Mouse (Mus musculus): ENCODE results near the gene Mrpl4.
"Not testable (repeated sequence)": the region's sequence is repeated elsewhere in the genome, so short reads cannot be mapped to it uniquely, and the experiment has no call there.

Mrpl4 gene

DNA sequence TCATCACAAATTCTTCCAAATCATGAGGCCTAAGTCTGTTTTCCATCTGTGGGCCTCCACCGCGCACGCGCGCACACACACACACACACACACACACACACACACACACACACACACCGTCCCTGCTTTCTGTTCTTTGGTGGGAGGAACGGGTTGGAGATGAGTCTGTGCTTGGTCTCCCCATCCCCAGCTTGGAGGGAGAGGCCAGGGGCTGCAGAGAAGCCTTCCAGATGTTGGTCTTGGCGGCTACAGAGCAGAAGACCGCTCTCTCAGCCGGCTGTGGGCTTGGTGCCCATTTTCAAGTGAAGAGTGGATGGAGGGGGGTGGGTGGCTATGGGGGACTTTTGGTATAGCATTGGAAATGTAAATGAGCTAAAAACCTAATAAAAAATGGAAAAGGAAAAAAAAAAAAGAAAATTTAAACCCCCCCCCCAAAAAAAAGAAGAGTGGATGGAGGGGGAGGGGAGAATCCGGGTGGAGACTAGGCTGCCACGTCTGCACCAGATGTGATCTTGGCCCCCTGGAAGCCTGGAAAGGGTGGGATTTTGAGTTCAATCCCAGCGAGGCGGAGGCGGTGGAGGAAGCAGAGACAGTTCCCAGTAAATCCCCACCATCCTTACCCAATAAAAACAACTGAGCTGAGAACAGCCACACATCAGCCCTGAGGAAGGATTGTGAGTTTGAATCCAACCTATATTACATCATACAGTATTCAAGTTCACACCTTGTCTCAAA, 15.4 kb upstream of the Mrpl4 start:
- DNase-seq: no peak

DNA sequence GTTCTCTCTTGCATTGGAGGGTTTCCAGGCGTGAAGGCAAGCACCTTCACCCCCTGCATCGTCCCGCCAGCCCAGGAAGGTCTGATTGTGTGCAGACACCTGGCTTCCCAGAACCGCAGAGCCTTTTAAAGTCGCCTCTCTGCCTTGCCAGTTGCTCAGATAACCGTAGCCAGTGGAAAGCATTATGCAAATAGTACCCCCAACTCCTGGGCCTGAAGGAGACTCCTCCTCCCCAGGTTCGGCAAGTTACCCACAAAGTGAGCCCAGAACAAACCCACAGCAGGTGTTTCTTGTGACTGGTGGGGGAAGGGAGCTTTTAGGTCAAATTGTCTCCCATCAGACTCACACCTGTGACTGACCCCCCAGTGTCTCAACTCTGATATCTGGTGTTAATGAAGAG, 14.6 kb upstream of the Mrpl4 start:
- DNase-seq: no peak

GRCm38 (mm10) chr9:20990861-20991260, 11.7 kb upstream of the Mrpl4 start:
- no peak for DNase-seq

- DNase-seq: no peak
Measured at GRCm38 (mm10) chr9:20991587-20991986, 11.0 kb upstream of the Mrpl4 start.

GRCm38 (mm10) chr9:20993165-20993898, 9.2 kb upstream of the Mrpl4 start:
- no peak for DNase-seq

GRCm38 (mm10) chr9:20995069-20995468, 7.5 kb upstream of the Mrpl4 start:
- DNase-seq: no peak

DNA sequence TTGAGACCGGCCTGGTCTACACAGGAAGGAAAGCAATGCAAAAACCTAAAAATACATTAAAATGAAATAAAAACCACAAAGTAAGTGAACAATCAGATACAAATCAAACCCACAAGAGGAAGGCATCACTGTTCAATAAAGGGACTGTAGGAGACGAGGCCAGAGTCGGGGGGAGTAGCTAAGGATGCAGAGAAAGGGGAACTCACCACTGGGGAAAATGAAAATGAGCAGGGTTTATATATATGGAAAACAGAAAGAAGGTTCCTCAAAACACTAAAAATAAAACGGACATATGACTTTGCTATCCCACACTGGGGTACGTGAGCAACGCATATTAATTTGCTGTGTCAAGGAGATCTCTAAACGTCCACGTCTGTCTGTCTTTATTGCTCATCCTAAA, 5.5 kb upstream of the Mrpl4 start:
- no peak for DNase-seq

- DNase-seq: not testable (repeated sequence)
Measured at GRCm38 (mm10) chr9:20998337-20998736, 4.2 kb upstream of the Mrpl4 start.

DNA sequence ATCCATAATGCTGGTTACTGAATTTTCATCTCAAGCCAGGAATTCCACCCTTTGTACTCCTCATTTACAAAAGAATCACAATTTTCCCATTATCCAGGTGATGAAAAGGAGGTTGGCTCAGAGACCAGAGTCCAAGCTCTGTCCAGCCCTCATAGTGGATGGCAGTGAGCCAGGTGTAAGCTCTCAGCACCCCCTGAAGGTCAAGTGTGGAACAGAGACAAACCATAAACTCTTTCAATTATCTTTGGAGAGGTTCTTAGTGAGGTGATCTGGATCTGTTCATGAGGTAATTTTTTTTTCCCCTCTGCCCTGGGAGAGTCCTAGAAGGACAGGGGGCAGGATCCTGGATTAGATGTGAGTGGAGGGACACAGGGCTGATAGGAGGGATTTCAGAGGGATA, 1.7 kb upstream of the Mrpl4 start:
- no peak for DNase-seq

DNA sequence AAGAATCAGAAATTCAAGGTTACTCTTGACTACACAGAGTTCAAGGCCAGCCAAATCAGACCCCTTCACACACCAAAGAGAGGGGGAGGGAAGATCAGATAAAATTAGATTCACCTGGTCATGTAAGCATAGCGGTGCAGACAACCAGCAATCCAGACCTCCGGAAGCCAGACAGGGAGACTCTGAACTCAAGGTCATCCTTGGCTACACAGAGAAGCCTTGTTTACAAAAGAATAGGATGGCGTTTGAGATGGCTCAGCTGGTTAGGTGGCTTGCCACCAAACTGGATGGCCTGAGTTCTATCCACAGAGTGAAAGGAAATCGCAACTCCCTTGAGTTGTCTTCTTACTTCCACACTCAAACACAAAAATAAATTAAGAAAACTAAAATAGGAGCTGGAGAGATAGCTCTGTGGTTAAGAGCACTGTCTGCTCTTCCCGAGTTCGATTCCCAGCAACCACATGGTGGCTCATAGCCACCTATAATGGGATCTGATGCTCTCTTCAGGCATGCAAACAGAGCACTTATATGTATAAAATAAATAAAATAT, 812 bp upstream of the Mrpl4 start:
- no peak for DNase-seq

- no peak for DNase-seq
Measured at GRCm38 (mm10) chr9:21002270-21002626, 290 bp upstream of the Mrpl4 start.

- DNase-seq: no peak
Measured at GRCm38 (mm10) chr9:21007313-21007952, 4.9 kb downstream of the Mrpl4 start.

DNA sequence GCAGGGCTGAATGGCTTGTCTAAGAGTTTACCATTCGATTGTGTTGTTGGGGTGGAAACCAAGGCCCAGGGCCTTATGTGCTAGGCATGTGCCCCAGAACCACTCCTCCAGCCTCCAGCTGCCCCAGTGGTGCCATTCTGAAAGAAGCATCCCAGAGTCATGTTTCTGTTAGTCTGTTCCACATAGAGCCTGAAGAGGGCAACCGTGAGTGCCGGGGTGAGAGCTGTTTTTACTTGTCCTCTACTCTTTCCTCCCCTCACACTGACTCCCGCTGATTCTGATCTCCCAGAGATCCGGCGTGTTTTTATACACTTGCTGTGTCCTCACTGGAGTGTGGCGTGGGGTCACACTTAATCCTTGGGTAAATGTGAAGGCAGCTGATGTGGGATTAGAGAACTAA, 5.5 kb downstream of the Mrpl4 start:
- no peak for DNase-seq

GRCm38 (mm10) chr9:21010362-21010761, 7.8 kb downstream of the Mrpl4 start:
- no peak for DNase-seq

- not testable (repeated sequence) for DNase-seq
Measured at GRCm38 (mm10) chr9:21010939-21011541, 8.5 kb downstream of the Mrpl4 start.

- DNase-seq: no peak
Measured at GRCm38 (mm10) chr9:21011846-21012312, 9.3 kb downstream of the Mrpl4 start.

DNA sequence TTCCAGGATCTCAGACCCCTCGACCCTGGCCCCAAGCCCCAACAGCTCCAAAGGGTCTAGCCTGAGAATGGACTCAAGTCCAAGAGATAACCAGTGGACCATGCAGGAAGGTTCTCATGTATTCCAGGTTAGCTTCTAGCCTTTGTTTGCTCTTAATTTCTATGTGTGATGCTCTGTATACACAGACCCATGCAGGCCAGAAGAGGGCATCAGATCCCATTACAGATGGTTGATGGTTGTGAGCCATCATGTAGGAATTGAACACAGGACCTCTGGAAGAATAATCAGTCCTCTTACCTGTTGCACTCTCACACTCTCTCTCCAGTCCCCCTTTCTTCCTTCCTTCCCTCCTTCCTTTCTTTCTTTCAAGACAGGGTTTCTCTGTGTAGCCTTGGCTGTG, 9.8 kb downstream of the Mrpl4 start:
- DNase-seq: no peak

- DNase-seq: no peak
Measured at GRCm38 (mm10) chr9:21014691-21015570, 12.4 kb downstream of the Mrpl4 start.

DNA sequence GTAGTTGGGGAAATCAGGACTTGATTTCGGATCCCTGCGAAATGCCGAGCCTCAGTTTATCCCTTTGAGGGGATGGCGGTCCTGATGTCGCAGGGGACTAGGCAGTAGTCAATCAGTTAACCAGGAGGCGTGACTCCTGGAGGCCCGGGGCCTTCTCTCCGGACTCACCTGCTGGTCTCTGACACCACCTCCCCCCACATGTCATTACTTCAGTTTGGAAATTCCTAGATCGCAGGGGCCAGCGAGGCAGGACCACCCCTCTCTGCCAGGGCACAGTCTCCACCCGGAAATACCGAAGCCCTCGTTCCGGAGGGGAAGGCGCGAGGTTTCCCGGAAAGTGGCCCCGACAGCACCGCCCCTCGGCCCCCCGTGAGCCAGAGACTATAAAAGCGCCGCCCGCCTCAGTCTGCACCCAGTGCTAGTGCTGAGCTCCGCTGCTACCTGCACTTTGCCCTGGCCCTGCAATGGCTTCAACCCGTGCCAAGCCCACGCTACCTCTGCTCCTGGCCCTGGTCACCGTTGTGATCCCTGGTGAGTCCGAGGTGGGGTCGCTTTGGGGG, 13.1 kb downstream of the Mrpl4 start, which contains the start of gene Icam1:
Icam1 (plus strand) TSS at position 415 of the 560 bp plus-strand sequence.
- no peak for DNase-seq

GRCm38 (mm10) chr9:21016331-21017176, 14.0 kb downstream of the Mrpl4 start:
- DNase-seq: no peak

- no peak for DNase-seq
Measured at GRCm38 (mm10) chr9:21017177-21017575, 14.6 kb downstream of the Mrpl4 start.

Measured in right cerebral cortex, postnatal 25 days (tissue).